Mouse (Mus musculus): ENCODE data around the gene Cdc20b.

- no peak for TF ChIP-seq CTCF (IDR thresholded peaks at IDR 0.05; ENCODE audit: borderline replicate concordance, control insufficient read depth, extremely low read depth, insufficient read depth, low read length, poor library complexity)
- TF ChIP-seq POLR2A (IDR thresholded peaks at IDR 0.05; ENCODE audit: control insufficient read depth, extremely low read depth, insufficient read depth, low read length, poor library complexity) = no peak
Observed at GRCm38 (mm10) chr13:113045458-113046110, 10.7 kb downstream of the Cdc20b start.

All from thymus, adult 2 months (tissue).